Comparison of ENCODE assay signal across 8 mouse cellular contexts in the genomic region with DNA sequence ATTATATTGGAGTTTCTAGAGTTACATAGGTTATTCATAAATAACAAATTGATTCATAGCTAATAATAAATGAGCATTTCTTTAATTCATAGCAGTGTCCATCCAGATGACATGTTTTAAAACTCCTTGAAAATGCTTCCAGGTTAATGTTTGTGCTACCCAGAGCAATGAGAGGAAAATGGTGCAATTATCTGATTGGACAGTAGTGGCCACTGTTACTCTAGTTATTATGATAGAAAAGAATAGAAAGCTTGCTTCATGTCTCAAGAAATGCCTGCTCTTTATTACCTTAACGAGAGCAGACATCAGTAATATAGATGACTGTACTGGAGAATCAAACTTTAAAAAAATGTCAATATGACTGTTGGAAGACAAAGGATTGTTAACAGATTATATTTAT.
DNase-seq lines count a peak whose midpoint lies in the region; ATAC-seq and TF ChIP-seq lines count a peak whose summit lies in the region.

No protein-coding gene starts in this region.

- no peak for ATAC-seq in kidney, embryonic 15.5 days (replicated peaks; ENCODE audit: low FRiP score)
- ATAC-seq in heart, embryonic 12.5 days (ENCODE audit: insufficient number of reproducible peaks, low FRiP score), result no peak

- no peaks in the 10 kb centered on the region for H3K9me3 ChIP-seq in kidney, embryonic 15.5 days (replicated peaks)
- no peaks in the 10 kb centered on the region for H3K9me3 ChIP-seq in heart, embryonic 12.5 days (replicated peaks)

- TF ChIP-seq POLR2A in kidney, adult 2 months (IDR thresholded peaks at IDR 0.05; ENCODE audit: low read depth, low read length), result no peak

- H3K4me2 ChIP-seq in kidney, embryonic 15.5 days, result no peak overlapping the region
- no peak overlapping the region for H3K4me2 ChIP-seq in heart, embryonic 12.5 days

- no peak overlapping the region for H3K27ac ChIP-seq in kidney, adult 2 months (ENCODE audit: insufficient read depth, low read depth, low read length)
- no peak overlapping the region for H3K27ac ChIP-seq in kidney, embryonic 15.5 days
- no peak overlapping the region for H3K27ac ChIP-seq in heart, embryonic 12.5 days (ENCODE audit: poor library complexity, severe bottlenecking)

- H3K9ac ChIP-seq in kidney, embryonic 15.5 days, result no peak overlapping the region
- H3K9ac ChIP-seq in heart, embryonic 12.5 days, result no peak overlapping the region

- TF ChIP-seq CTCF in kidney, adult 2 months (conservative IDR thresholded peaks at IDR 0.05; ENCODE audit: insufficient read depth, insufficient read length, low read depth, low read length), result no peak

- WGBS in kidney, adult 2 months, result 31% methylated on average over 1 of the region's 1 CpGs
- WGBS in kidney, embryonic 15.5 days, result 38% methylated on average over 1 of the region's 1 CpGs
- 25% methylated on average over 1 of the region's 1 CpGs for whole genome bisulfite sequencing in heart, embryonic 12.5 days

- no peaks in the 10 kb centered on the region for H3K27me3 ChIP-seq in kidney, adult 2 months (replicated peaks; ENCODE audit: control insufficient read depth, insufficient read depth, low read length)
- H3K27me3 ChIP-seq in kidney, embryonic 15.5 days, result no peaks in the 10 kb centered on the region
- no peaks in the 10 kb centered on the region for H3K27me3 ChIP-seq in heart, embryonic 12.5 days (replicated peaks)

- peak; percentile 16 for DNase-seq in kidney, adult 2 months
- DNase-seq in ES-CJ7 (ENCODE audit: low read depth, low spot score), result peak; percentile 27
- peak; percentile 56 for DNase-seq in cerebellum, adult 8-10 months
- DNase-seq in left cerebral cortex, postnatal 4 days, result peak; percentile 1
- no peak for DNase-seq in natural killer cell, adult 2 months (ENCODE audit: low spot score in 2 of 2)
- no peak for DNase-seq in spleen, postnatal 4 days (ENCODE audit: low spot score in 2 of 2)

- no peaks in the 10 kb centered on the region for H3K36me3 ChIP-seq in kidney, adult 2 months (ENCODE audit: control insufficient read depth, insufficient read depth, low read length)
- no peaks in the 10 kb centered on the region for H3K36me3 ChIP-seq in kidney, embryonic 15.5 days
- no peaks in the 10 kb centered on the region for H3K36me3 ChIP-seq in heart, embryonic 12.5 days

- intact Hi-C loops in left cerebral cortex, postnatal 4 days (cut with DNase I), result no loop called here

- no peaks in the 10 kb centered on the region for H3K4me1 ChIP-seq in kidney, adult 2 months (ENCODE audit: control insufficient read depth, insufficient read depth, low read length)
- no peaks in the 10 kb centered on the region for H3K4me1 ChIP-seq in kidney, embryonic 15.5 days
- H3K4me1 ChIP-seq in heart, embryonic 12.5 days (replicated peaks), result no peaks in the 10 kb centered on the region

- no peak overlapping the region for H3K4me3 ChIP-seq in kidney, adult 2 months (ENCODE audit: insufficient read depth, low read depth, low read length)
- no peak overlapping the region for H3K4me3 ChIP-seq in kidney, embryonic 15.5 days (replicated peaks)
- H3K4me3 ChIP-seq in heart, embryonic 12.5 days, result no peak overlapping the region

Comparison
In these comparisons a context has a peak if more than half of its experiments do, and no peak if none do; other contexts are left out.
1. DNase-seq: peak in kidney, adult 2 months (single experiment), ES-CJ7 (single experiment), cerebellum, adult 8-10 months (single experiment) and left cerebral cortex, postnatal 4 days (single experiment); none in natural killer cell, adult 2 months (0 of 2) and spleen, postnatal 4 days (0 of 2).